ENCODE assay signal across 8 mouse cellular contexts in the genomic region with DNA sequence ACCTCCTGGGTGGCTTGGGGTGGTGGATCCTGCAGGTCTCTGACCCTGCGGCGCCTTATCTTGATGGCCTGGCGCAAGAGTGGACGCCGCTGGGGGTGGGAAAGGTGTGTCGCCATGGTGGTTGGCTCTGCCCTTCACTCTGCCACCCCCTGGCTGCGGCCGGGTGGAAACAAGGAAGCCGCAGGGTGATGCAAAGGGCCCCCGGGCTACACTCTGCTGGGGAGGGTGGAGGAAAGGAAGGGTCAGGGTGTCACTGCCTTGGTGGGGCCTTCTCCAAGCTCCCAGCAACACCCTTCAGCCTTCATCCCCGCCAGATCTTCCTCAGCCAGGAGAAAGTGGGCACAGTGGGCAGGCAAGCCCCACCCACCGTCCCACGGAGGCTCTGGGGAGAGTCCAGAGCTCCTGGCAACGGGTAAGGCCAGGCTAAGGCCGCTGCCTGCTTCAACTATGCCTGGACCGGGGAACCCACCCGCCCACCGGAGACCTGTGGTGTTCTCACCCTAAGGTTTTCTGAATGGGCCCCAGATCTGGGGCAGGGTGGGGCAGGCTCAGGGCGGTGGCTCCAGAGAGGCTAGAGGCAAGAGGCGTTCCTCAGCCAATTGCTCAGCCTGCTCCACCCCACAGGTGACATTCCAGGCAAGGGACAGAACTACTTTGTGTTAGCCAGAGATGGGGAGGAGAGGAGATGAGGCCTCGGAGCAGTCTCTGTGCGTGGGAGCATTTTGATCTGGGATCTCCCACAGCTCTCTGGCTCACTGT. TPM values are rescaled to one million over a fixed set of nuclear protein-coding genes. Genes with fewer than 3 reads are reported as not detected.
DNase-seq lines count a peak whose midpoint lies in the region; ATAC-seq lines count a peak whose summit lies in the region.

Gene Unc13d, minus strand, starts transcription at position 516 of the 759 bp plus-strand sequence.

- H3K36me3 ChIP-seq in embryonic facial prominence, embryonic 14.5 days (ENCODE audit: control insufficient read depth, insufficient read depth, low read length) = peaks cover 37% of the 10 kb centered on the region
- H3K36me3 ChIP-seq in macrophage (ENCODE audit: inconsistent target) = peaks cover 47% of the 10 kb centered on the region

- H3K4me1 ChIP-seq in embryonic facial prominence, embryonic 14.5 days (ENCODE audit: control insufficient read depth, insufficient read depth, low read length) = peaks cover 6% of the 10 kb centered on the region; the same call in 1 of the 2 replicates

- WGBS in embryonic facial prominence, embryonic 14.5 days = 61% methylated on average over 21 of the region's 22 CpGs
- 4% methylated on average over 22 of the region's 22 CpGs for WGBS in macrophage (ENCODE audit: missing documents)

- peak within 1 kb of the TSS; percentile 21 for H3K4me3 ChIP-seq in embryonic facial prominence, embryonic 14.5 days (ENCODE audit: low read depth, low read length)
- H3K4me3 ChIP-seq in macrophage (ENCODE audit: inconsistent target) = peak within 1 kb of the TSS; percentile 78

- H3K4me2 ChIP-seq in embryonic facial prominence, embryonic 14.5 days (ENCODE audit: low read depth, low read length) = peak within 1 kb of the TSS; percentile 46

- peak; percentile 45; the same call in 1 of the 2 replicates for ATAC-seq in embryonic facial prominence, embryonic 14.5 days (ENCODE audit: low read depth)
- ATAC-seq in inflammation-experienced regulatory T-cells, adult 6 months = peak; percentile 49

- no peaks in the 10 kb centered on the region for H3K27me3 ChIP-seq in embryonic facial prominence, embryonic 14.5 days (replicated peaks; ENCODE audit: control insufficient read depth, insufficient read depth, low read length)

- peak; percentile 36 for DNase-seq in urinary bladder, postnatal 25 days (ENCODE audit: low spot score)
- DNase-seq in urinary bladder, postnatal 10 days (ENCODE audit: low spot score) = no peak
- no peak for DNase-seq in embryonic facial prominence, embryonic 14.5 days (ENCODE audit: low spot score)
- peak; percentile 77 to 88 for DNase-seq in spleen, postnatal 4 days (ENCODE audit: low spot score in 2 of 2)
- DNase-seq in gastrocnemius, adult 8-10 months (ENCODE audit: low spot score in 2 of 2) = no peak
- DNase-seq in gastrocnemius, adult 18-20 months (ENCODE audit: low spot score) = no peak

- H3K9ac ChIP-seq in embryonic facial prominence, embryonic 14.5 days (ENCODE audit: low read depth, low read length) = peak within 1 kb of the TSS; percentile 58

- H3K79me2 ChIP-seq in macrophage (ENCODE audit: inconsistent target) = peaks cover 30% of the 10 kb centered on the region; the same call in 1 of the 2 replicates

- peak within 1 kb of the TSS; percentile 58; the same call in 1 of the 2 replicates for H3K27ac ChIP-seq in embryonic facial prominence, embryonic 14.5 days (replicated peaks; ENCODE audit: low read depth, low read length)
- peak within 1 kb of the TSS; percentile 84 for H3K27ac ChIP-seq in macrophage

- no peaks in the 10 kb centered on the region for H3K9me3 ChIP-seq in embryonic facial prominence, embryonic 14.5 days (ENCODE audit: control insufficient read depth, low read length)

RNA-seq across cellular contexts. Expression of gene Unc13d, which starts in this region (rescaled TPM):
- 2.0 and 2.6 TPM in 2 replicates for polyA plus RNA-seq in embryonic facial prominence, embryonic 14.5 days (2014; fragmentation: Nextera tagmentation; extraction: Ambion mirVana)
- 100 to 1,000 TPM in 1 of 3 experiments, 10 to 100 TPM in 2; 80.1 to 128 (median 81.9) TPM for polyA plus RNA-seq in inflammation-experienced regulatory T-cells, adult 6 months (2017; shearing (Covaris generic))
- total RNA-seq in macrophage (2018; cell fraction: chromatin; rRNA removed) = 100 to 1,000 TPM in 2 of 26 experiments, 10 to 100 TPM in 24; 14.8 to 119 (median 60.6) TPM
- total RNA-seq in macrophage (2018; cell fraction: cytosol; rRNA removed) = 10 to 100 TPM; 15.6 to 40.0 (median 25.6) TPM
- total RNA-seq in macrophage (2018; cell fraction: nucleus; rRNA removed) = 10 to 100 TPM; 11.9 to 57.1 (median 36.5) TPM
- 10.9 to 18.9 TPM (median 16.8 TPM) in 3 replicates for polyA plus RNA-seq in macrophage (2018)
- under 1 TPM; 0.34 to 0.56 (median 0.46) TPM for total RNA-seq in gastrocnemius, adult 8-10 months (2022)
- total RNA-seq in gastrocnemius, adult 18-20 months (2021) = under 1 TPM; 0.23 to 0.88 TPM

Comparison
In these comparisons a context has a peak if more than half of its experiments do, and no peak if none do; other contexts are left out.
1. DNase-seq: peak in urinary bladder, postnatal 25 days (single experiment) and spleen, postnatal 4 days (2 of 2); none in urinary bladder, postnatal 10 days (single experiment), embryonic facial prominence, embryonic 14.5 days (single experiment), gastrocnemius, adult 8-10 months (0 of 2) and gastrocnemius, adult 18-20 months (single experiment).